Mouse (Mus musculus): ENCODE data around the gene Tpi1.
A peak's percentile ranks its signal among the peaks of the same experiment; 100 is the strongest.
"Not testable (repeated sequence)": the region's sequence is repeated elsewhere in the genome, so short reads cannot be mapped to it uniquely, and the experiment has no call there.

Gene Tpi1

DNA sequence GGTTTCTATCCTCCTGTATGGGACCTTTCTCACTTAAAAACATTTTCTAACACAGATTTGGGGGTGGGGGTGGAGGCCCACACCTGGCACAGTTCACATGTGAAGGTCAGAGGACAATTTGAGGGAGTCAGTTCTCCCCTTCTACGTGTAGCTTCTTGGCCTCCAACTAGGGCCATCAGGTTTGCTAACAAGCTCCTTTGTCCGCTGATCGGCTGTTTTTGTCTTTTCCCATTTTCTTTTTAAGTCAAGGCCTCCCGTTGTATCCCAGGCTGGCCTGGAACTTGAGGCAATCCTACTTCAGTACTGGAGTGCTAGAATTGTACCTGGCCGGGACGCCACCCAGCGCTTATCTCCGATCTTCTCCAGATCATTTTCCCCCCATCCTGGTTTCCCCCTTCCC, 17.6 kb upstream of the Tpi1 start:
- DNase-seq (ENCODE audit: low read depth, low spot score): no peak

DNA sequence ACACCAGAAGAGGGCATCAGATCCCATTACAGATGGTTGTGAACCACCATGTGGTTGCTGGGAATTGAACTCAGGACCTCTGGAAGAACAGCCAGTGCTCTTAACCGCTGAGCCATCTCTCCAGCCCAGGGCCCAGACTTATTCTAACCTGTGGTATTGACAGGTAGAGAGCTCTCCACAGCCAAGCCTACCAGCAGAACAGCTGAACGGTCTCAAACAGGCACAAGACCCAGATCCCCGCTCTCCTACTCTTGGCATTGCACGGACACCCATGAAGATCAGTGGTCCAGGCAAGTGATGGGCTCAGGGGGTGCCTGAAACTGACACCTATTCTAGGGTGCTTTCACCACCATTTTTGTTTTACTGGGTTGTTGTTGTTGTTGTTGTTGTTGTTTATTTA, 17.1 kb upstream of the Tpi1 start:
- not testable (repeated sequence) for DNase-seq (ENCODE audit: low read depth, low spot score)

DNA sequence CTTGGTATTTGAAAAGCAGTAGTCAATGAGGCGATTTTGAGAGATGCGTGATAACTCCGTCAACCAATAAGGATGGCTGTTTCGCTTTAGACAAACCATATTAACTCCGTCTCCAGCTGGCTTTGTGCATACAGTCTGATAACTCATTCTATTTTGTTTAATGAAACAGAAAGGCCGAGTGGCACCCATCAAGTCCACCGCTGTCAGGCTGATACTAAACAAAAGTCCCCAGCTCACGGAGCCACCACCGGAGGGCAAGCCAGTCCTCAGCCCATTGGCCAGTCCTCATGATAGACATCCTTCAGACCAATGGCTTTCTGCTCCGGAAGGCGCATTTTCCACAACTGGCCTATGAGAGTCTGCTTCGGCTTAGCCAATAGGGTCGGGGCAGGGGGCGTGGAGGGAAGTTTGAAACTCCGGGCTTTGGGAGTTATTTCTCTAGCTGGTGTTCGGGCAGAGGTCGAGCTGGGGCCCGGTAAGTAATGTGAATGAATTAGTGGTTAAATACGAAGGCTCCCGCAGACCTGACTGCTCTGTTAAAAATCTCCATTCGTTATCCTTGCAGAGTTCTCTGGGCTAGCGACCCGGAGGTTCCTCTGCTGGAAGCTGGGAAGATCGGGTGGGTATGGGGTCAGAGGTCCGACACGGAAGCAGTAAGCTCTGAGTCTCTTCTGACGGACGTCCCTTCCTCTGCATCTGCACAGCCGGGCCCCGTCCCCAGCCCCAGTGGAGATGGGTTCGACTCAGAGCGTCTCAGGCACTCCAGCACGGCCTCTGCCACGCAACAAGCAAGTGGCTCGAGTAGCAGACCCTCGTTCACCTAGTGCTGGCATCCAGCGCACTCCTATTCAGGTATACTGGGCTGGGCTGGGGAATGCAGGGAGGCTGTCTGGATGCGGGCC, 16.0 kb upstream of the Tpi1 start:
- DNase-seq (ENCODE audit: low read depth, low spot score): peak; percentile 93

DNA sequence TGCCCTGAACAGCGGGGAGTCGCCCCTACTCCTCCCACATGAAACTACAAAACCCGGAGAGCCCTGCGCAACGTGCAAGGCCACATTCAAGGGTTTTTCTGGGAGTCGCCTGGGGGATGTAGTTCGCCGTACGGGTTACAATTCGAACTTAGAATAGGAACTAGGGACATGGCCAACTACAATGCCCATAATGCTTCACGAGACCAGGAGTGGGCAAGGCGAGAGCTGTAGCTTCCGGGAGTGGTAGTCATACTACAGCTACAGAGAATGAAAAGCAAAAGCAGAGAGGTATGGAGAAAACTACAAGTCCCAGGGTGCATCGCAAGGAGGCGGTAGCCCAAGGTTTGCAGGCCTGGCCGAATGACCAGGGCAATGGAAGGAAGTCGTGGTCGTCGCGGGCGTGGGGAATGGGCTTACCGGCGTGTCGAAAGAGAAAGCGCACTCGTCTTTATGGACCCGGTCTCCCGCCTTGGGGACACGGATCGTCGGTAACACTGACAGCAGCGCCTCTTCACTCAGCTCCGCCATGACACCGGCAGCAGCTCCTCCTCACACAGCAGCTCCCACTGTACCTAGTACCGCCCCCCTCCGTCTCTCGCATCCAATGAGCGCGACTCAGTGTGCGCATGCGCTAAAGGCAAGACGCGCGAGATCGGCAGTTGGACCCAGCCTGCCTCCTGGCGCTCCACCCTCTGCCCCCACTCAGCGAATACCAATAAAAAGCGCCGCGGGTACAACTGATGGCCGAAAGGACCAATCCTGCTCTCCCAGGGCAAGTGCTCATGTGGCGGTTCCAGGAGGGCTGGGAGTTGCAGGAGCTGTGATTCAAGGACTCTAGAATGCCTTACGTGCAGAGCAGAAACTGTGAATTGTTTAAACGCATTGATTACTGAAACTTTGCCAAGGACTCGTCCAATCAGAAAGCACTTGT, 15.0 kb upstream of the Tpi1 start, which contains the start of the genes Usp5 and Cdca3:
Gene Usp5 (minus strand): TSS at position 617 of the 931 bp plus-strand sequence.
Gene Cdca3 (plus strand): TSS at position 680 of the 931 bp plus-strand sequence.
- peak; percentile 100 for DNase-seq (ENCODE audit: low read depth, low spot score)

DNA sequence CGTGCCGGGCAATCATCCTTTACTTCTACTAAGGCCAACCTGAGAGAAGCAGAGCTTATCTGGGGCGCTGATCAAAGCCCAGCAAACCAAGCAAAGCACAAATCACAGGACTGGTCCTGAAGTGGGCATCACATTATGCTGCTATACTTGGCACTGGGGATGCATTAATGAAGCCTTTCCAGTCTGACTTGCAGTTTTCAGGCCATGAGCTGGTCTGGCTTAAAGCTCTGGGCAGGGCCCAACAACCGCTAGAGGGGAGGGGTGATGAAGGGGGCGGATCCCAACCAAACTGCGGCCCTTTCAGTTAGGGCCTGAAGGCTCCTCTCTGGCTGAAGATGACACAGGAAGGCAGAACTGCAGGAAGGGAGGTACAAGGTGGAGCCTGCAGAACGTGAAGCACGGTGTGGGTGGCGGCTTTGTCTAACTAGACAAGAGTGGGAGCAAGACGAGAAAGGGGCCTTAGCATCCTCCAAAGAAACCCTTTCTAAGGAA, 14.1 kb upstream of the Tpi1 start:
- no peak for DNase-seq (ENCODE audit: low read depth, low spot score)

DNA sequence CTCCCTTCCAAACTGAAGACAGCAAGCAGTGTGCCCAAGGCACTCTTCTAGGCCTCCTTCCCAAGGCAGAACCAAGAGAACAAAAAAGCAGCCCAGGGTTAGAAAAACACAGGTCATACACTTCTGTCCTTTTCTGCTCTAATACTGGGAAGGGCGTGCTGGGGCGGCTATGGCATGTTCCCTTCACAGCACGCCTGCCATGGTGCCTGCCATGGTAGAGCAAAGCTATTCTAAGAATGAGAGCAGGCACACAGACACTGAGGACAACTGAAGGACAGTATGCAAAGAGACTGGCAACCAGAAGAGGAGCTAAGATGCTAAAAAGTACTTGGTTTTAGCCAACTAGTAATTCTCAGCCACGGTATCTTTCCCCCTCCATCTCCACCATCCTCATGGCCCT, 8.0 kb upstream of the Tpi1 start:
- DNase-seq (ENCODE audit: low read depth, low spot score): no peak

DNA sequence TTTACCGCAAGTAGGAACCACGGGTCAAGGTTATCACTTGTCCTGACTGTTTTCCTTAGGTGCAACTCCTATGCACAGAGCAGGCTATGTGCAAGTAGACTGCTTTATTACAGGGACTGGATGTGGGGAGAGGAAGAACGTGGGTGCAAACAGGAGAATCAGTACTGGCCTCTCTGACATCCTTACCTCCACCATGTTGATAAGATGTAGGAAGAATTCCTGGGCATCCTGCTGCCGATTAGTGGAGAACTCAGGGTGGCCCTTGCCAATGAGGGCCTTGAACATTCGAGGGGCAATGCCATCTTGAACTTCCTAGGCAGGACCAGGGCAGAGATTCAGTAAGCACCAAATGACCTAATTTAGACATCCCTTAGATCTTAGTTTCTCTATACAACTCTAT, 6.8 kb upstream of the Tpi1 start:
- DNase-seq (ENCODE audit: low read depth, low spot score): no peak

DNA sequence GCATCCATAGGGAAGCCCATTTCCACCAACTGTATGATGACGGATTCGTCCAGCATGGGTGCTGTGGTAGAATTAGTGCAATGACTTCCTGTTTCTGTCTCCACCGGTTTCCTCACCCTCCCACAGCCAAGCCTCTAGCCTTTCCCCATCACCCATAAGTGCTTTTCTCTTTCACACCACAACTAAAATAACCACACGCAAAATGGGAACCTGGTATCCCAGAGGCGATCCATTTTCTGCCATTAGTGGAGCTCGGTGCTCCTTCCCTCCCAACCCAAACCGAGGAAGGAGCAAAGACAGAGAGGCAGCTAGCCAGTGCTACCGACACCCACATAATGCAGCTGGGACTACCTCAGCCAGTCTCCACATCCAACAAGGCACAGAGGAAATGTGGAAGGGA, 3.9 kb upstream of the Tpi1 start:
- DNase-seq (ENCODE audit: low read depth, low spot score): no peak

DNA sequence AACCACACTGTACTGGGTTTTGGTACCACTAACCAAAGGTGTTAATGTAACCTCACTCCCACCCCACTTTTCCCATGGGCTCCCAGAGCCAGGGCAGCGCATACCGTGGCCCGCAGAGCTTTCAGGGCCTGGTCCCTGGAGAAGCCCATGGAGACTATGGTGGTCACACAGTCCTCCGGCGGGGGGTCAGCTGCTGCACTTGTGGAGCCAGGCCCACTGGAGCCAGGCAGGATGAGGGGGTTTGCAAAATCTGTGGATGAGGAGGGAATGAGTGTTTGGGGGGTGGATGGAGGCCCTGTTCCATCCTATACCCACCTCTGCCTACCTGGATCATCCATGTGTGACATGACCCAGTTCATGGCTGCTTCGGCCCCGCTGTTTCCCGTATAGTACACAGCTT, 3.5 kb upstream of the Tpi1 start:
- DNase-seq (ENCODE audit: low read depth, low spot score): no peak

DNA sequence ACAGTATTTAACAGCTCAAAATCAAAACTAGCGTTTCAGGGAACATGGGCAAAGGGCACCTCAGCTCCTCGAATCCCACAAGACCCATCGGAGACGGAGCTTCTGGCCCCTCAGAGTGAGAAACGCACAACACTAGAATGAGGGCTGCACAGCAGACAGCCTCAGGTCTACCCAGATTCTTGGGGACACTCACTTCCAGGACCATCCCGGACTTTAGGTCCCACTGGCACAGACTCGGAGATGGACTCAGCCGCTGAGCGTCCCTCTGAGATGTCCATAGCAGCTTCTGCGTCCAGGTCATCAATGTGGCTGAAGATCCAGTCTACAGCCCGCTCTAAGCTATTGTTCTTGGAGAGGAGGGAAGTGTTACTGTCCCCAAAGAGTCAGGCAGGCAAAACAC, 3.0 kb upstream of the Tpi1 start:
- DNase-seq (ENCODE audit: low read depth, low spot score): no peak

DNA sequence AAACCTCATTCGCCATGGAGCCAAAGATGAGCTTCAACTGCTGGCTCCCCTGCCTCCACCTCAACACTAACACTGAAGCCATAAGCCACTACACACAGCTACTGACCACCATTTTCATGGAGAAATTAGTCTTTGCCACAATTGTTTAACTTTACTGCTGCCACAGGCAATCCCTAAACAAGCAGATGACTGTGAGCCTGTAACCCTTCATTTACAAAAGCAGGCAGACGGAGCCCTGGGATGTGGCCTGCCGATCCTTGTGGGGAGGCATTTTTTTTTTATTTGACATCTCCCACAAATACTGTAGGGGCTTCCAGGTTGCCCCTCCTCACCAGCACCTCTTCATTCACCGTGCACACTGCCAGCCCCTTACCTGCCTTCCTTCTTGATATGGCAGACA, 2.5 kb upstream of the Tpi1 start:
- no peak for DNase-seq (ENCODE audit: low read depth, low spot score)

DNA sequence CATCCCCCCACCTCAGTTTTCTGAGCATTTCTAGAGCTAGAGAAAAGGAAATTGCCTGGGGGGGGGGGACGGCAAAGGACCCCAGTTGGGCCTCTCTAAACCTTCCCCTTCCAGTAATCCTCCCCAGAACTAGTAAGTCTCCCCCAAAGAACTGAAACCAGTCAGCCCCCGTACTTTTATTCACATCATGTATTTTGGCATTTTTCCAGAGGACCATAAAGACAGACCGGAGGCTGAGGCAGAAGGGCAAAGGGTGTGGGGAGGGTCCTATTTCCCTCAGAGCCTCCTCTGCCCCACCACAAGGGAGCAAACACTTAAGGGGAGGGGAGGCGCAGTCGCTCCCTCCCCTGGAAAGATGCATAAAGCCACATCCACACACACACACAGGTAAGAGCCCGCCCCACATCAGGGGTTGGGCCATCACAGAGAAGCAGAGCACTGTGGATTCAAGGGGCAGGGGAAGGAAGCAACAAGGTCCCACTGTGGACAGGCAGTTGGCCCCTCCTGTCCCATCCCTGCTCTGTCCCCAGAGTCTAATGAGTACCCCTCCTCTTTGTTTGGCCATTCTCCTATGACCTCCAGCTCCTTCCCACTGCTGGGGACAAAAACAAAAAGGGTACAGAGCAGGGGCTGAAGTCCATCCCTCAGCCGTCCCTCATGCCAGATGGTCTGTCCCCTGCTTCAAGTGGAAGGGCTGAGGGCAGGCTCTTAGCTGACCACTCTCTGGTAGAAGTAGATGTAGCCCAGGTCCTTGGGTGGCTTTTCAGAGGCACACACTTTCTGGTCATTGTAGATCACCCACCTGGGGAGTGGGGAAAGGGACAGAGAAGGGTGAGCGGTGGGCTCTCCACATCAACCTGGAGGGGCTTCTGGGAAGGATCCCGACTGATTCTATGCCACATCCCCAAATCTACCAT, 1.0 kb upstream of the Tpi1 start:
- DNase-seq (ENCODE audit: low read depth, low spot score): no peak

DNA sequence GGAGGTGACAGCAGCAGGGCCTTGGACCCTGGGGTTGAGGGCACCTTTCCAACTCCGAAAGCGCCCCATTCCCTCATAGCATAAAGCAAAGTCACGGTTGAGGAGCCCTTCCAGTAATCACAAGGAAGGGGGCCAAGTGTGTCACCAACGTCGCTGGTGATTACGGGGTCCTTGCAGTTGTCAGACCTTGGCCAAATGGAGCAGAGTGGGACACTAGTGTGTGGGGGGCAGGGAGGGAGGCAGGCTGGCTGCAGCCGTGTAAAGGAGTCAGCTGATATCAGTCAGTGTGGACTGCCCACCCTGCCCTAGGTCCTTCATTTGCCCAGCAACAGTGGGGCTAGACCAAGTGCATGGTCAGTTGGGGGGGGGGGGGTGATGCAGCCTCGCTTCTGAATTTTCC, 352 bp upstream of the Tpi1 start:
- no peak for DNase-seq (ENCODE audit: low read depth, low spot score)

DNA sequence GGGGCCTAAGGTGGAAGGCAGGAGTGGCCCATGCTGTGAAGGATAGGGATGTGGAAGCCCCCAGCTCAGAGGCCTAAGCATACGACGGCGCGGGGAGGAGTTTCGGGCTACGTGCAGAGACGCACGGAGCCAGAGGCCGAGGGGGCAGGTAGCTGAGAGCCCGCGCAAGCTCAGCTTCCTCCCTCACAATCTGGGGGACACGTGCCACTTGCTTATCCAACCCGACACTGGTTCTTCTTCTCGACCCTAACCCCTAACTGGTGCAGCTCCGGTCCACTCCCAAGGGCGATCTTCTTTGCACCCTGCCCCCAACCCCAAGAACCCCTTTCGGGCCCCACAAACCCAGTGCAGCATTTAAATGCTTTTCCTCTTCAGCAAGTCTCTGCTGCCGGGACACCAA, 600 bp downstream of the Tpi1 start:
- DNase-seq (ENCODE audit: low read depth, low spot score): no peak

DNA sequence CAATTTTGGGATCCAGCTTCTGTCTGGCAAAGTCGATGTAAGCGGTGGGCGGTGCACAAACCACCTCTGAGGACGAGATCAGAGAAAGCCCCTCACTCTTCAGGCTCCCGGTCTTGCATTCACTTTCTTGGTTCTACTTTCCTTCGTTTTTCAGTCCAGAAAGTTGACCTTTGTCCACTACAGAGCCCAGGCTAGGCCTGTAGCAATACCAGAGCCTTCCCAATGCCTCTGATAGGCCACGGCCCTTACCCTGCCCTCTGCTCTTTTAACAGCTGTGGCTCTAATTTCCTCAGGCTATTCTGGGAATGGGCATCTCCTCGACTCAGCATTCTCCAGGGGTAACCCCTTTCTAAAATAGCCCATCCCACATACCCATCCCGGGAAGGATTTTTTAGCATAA, 1.2 kb downstream of the Tpi1 start:
- DNase-seq (ENCODE audit: low read depth, low spot score): no peak

DNA sequence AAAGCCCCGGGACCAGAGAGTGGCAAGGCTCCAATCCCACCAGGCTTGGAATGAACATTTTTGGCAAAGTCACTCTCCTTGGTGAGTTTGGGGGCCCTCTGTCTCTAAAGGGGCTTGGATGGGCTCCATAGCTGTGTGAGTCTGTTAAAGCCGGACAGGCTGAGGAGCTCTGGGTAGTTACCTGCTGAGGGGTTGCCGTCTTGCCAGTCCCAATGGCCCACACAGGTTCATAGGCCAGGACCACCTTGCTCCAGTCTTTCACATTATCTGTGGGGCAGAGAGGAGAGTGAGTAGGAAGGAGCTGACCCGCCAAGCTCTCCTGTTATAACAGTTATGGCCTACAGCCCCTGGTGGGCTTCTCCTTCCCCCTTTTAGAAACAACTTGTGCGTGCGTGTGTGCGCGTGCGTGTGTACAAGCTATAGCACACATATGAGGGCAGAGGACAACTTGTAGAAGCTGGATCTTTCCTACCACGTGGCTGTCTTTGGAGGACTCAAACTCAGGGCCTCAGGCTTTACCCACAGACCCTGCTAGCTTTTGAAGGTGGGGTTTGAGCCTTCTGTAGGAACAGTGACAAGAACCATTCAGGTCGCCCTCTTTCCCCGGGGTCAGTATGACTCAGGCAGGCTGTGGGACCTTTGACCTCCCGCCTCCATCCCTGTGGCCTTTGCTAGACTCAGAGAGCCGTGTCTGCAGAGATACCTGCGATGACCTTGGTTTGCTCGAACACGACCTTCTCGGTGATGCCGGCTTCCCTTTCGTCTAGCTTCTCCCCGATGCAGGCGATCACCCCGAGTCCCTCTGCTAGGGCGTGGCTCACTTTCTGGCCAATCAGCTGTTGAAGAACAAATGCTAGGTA, 2.2 kb downstream of the Tpi1 start:
- DNase-seq (ENCODE audit: low read depth, low spot score): no peak

DNA sequence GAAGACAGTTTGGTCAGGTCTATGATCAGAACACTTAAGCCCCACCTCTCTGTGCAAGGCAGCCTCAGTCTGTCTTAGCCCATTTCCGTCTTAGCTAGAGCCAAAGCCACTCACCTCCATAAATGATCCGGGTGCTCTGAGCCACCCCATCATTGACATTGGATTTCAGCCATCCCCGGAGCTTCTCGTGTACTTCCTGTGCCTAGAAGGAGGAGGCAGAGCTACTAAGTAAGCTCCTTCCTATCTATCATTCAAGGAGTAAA, 2.8 kb downstream of the Tpi1 start:
- no peak for DNase-seq (ENCODE audit: low read depth, low spot score)

DNA sequence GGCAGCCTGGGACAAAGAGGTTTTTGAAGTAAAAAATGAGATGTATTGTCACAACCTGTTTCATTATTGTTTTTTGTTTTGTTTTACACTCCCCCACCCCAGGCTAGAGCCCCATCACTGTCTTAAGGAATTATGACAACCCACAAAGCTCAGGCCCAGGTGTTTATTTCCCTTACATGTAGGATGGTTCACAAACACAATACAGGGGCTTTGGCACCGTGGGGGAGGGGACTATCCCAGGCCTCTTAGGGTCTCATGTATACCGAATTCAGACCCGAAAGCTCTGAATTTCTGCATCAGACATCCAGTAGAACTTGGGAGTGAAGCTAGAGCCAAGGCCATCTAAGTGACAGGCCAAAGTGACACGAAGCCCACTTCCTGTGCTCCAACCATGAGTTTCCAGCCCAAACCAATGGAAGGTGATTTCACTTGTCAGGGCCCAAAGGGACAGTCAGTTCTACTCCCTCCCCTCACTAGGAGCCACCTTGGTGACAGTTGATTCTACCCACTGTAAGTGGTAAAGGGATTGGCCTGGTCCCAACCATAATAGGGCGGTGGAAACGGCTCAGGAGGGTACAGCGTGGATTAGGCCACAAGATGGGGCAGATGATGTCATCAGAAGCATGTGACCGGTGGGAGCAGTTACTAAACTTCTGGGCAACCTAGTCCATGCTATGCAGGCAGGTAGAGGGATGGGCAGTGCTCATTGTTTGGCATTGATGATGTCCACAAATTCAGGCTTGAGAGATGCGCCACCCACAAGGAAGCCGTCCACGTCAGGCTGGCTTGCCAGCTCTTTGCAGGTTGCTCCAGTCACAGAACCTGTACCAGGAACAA, 3.3 kb downstream of the Tpi1 start:
- DNase-seq (ENCODE audit: low read depth, low spot score): not testable (repeated sequence)

DNA sequence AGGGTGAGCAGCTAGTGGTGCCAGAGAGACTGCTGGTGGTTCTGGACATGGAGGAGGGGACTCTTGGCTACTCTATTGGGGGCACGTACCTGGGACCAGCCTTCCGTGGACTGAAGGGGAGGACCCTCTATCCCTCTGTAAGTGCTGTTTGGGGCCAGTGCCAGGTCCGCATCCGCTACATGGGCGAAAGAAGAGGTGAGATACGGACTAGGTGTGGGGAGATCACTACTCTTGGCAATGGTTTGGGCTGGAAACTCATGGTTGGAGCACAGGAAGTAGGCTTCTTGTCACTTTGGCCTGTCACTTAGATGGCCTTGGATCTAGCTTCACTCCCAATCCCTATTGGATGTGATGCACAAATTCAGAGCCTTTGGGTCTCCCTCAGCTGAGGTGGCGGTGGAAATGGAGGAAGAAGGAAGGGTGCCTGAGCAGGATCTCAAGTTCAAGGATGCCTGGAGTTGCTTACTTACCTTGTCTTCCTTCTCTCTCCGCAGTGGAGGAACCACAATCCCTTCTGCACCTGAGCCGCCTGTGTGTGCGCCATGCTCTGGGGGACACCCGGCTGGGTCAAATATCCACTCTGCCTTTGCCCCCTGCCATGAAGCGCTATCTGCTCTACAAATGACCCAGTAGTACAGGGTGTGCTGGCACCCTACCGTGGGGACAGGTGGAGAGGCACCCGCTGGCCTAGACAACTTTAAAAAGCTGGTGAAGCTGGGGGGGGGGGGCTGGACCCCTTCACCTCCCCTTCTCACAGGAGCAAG, 4.1 kb downstream of the Tpi1 start:
- DNase-seq (ENCODE audit: low read depth, low spot score): no peak

All from brain, embryonic 18.5 days (tissue).